Mouse (Mus musculus) intestine, embryonic 14.5 days (tissue): ENCODE measurements around the gene Ccdc6. TPM values are rescaled to one million over a fixed set of nuclear protein-coding genes. Genes with fewer than 3 reads are reported as not detected.

ENCODE experiments used
- ATAC-seq: fragments of 200-750 bp; cut with Nextera tagmentation; replicated peaks from 2 replicates; pipeline ENCODE4 v1.8.0; 2017; ENCODE audit warnings: low read depth, moderate number of reproducible peaks, moderate TSS enrichment, moderate library complexity; ENCODE audit not compliant: low FRiP score, low TSS enrichment
- DNase-seq: peaks from one replicate; pipeline ENCODE4 v3.0.0-alpha.2; 2018; ENCODE audit warnings: low spot score
- H3K27ac ChIP-seq: fragments of 300-500 bp; sonication (generic); 2 replicates; pipeline ENCODE4 v1.5.1; 2014; ENCODE audit warnings: low read depth, mild to moderate bottlenecking, control low read depth
- H3K27me3 ChIP-seq: fragments of 300-500 bp; sonication (generic); replicated peaks from 2 replicates; pipeline ENCODE4 v1.6.1; 2014; ENCODE audit warnings: low read length, control low read depth; ENCODE audit not compliant: control insufficient read depth, insufficient read depth
- H3K36me3 ChIP-seq: fragments of 300-500 bp; sonication (generic); 2 replicates; pipeline ENCODE4 v1.6.1; 2014; ENCODE audit warnings: low read length, control low read depth; ENCODE audit not compliant: control insufficient read depth, insufficient read depth
- H3K4me1 ChIP-seq: fragments of 300-500 bp; sonication (generic); replicated peaks from 2 replicates; pipeline ENCODE4 v1.6.1; 2014; ENCODE audit warnings: low read length, control low read depth, mixed read lengths; ENCODE audit not compliant: control insufficient read depth, insufficient read depth
- H3K4me2 ChIP-seq: fragments of 300-500 bp; sonication (generic); 2 replicates; pipeline ENCODE4 v1.6.1; 2014; ENCODE audit warnings: low read length
- H3K4me3 ChIP-seq: fragments of 300-500 bp; sonication (generic); 2 replicates; pipeline ENCODE4 v1.5.1; 2014; ENCODE audit warnings: low read depth, low read length, control low read depth, mixed read lengths
- H3K9ac ChIP-seq: fragments of 300-500 bp; sonication (generic); 2 replicates; pipeline ENCODE4 v1.6.1; 2014; ENCODE audit warnings: mild to moderate bottlenecking, low read length
- H3K9me3 ChIP-seq: fragments of 300-500 bp; sonication (generic); 2 replicates; pipeline ENCODE4 v1.6.1; 2016; ENCODE audit warnings: low read length, control low read depth; ENCODE audit not compliant: control insufficient read depth
- WGBS: fragments of 180-500 bp; shearing (Covaris S2); extraction: QIAGEN DNeasy Blood & Tissue Kit; methylation state at CpG from one replicate; pipeline ENCODE4 v1.1.7; 2014; 5-methylcytosine and 5-hydroxymethylcytosine counted together
- polyA plus RNA-seq: library from polyadenylated mRNA; unstranded; fragments of >200 nt; fragmentation: Nextera tagmentation; extraction: Ambion mirVana; gene quantifications from 2 replicates; pipeline ENCODE4 v1.2.1, GENCODE M21; 2014

The Ccdc6 gene
- polyA plus RNA-seq, 1 experiment from 2014 or later = 23.7 TPM

DNA sequence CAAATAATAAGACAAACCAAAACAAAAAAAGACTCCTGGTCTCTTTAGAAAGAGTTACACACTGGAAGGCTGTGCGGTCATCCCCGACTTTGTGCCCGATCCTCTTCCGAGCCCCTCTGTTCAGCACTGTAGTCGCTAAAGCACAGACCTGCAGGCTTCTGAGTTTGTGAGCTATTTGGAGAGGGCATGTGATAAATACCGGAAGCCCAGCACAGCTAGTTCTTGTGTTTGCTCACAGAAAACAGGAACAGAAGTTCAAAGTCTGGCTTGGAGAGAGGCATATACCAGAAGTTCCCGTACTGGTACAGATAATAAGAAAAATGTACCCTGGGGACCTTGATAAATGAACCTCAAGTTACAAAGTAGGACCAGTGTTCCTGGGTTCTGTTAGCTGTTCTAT is 98.4 kb downstream of the Ccdc6 start:
- no peak overlapping the region for H3K4me2 ChIP-seq

DNA sequence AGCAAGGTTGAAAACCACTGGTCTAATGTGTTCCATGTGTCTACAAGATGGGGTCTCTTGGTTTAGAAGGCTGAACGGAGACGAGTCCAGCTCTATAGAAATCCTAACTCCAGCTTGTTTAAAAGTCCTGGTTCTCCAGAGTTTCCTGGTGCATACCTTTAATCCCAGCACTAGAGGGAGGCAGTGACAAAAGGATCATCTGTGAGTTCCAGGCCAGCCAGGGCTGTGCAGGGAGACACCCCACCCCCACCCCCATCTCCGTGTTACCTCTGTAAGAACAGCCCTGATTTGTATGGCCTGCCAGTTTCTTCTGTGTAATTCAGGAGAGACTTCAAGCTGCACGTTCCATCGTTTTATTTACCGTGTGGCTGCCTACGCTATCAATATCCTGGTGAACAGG is 98.9 kb downstream of the Ccdc6 start:
- Histone ChIP-seq H3K9me3 (no peaks in the 10 kb centered on the region), H3K36me3 (peaks cover 15% of the 10 kb centered on the region), H3K4me1 (peaks cover 5% of the 10 kb centered on the region; the same call in 1 of the 2 replicates), H3K4me2 (no peak overlapping the region), H3K9ac (no peak overlapping the region), H3K27ac (no peak overlapping the region), H3K27me3 (no peaks in the 10 kb centered on the region), H3K4me3 (no peak overlapping the region)
- DNase-seq (no peak), ATAC-seq (0 out of 2 replicates have a peak, but pooled peaks have one; percentile 49)
- WGBS = 39% methylated on average over 7 of the region's 7 CpGs

More for the DNA sequence above, 98.4 kb downstream of the Ccdc6 start:
- Histone ChIP-seq H3K27me3 (no peaks in the 10 kb centered on the region), H3K27ac (no peak overlapping the region), H3K4me1 (peaks cover 5% of the 10 kb centered on the region; the same call in 1 of the 2 replicates), H3K9me3 (no peaks in the 10 kb centered on the region), H3K9ac (no peak overlapping the region), H3K36me3 (peaks cover 15% of the 10 kb centered on the region), H3K4me3 (no peak overlapping the region)
- ATAC-seq (no peak), DNase-seq (no peak)
- WGBS = 75% methylated on average over 7 of the region's 7 CpGs

DNA sequence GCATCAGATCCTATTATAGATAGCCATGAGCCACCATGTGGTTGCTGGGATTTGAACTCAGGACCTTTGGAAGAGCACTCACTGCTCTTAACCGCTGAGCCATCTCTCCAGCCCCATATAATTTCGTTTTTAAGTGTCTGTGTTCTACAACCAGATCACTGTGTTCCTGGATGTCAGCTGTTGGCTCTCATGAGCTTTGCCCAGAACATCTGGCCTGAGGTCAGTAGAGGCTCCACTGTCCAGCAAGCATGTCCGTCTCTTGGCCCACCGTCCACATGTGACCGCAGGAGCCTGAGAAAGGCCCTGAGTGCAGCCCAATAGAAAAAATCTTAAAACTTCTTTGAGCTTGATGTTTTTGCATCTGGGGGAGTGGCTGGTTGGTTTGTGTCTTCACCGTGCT is 99.7 kb downstream of the Ccdc6 start:
- Histone ChIP-seq H3K4me1 (peaks cover 5% of the 10 kb centered on the region; the same call in 1 of the 2 replicates), H3K4me3 (no peak overlapping the region), H3K27ac (no peak overlapping the region), H3K36me3 (peaks cover 13% of the 10 kb centered on the region), H3K9ac (no peak overlapping the region), H3K27me3 (no peaks in the 10 kb centered on the region), H3K9me3 (no peaks in the 10 kb centered on the region), H3K4me2 (no peak overlapping the region)
- 88% methylated on average over 6 of the region's 6 CpGs for WGBS
- no peak for DNase-seq
- no peak for ATAC-seq

DNA sequence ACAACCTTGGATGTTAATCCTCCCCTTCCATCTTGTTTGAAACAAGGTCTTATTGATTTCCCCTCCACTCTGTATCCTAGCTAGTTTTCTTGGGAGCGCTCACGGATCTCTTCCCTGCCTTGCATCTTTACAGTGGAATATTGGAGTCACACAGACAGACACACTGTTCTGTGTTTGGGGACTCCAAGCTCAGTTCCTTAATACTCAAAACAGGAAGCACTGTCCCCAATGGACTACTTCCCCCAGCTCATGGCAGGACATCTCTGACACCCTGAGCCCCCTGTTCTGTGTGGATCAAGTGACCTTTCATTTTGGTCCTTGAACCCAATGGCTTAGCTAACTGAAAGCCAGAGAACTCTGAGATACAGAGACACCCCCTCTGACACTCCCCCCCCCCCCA is 100.7 kb downstream of the Ccdc6 start:
- Histone ChIP-seq H3K27me3 (no peaks in the 10 kb centered on the region), H3K9me3 (no peaks in the 10 kb centered on the region), H3K27ac (no peak overlapping the region), H3K4me2 (no peak overlapping the region), H3K4me1 (peaks cover 5% of the 10 kb centered on the region; the same call in 1 of the 2 replicates), H3K36me3 (peaks cover 5% of the 10 kb centered on the region), H3K4me3 (no peak overlapping the region), H3K9ac (no peak overlapping the region)
- DNase-seq = no peak
- ATAC-seq = no peak
- 70% methylated on average over 2 of the region's 2 CpGs for WGBS

DNA sequence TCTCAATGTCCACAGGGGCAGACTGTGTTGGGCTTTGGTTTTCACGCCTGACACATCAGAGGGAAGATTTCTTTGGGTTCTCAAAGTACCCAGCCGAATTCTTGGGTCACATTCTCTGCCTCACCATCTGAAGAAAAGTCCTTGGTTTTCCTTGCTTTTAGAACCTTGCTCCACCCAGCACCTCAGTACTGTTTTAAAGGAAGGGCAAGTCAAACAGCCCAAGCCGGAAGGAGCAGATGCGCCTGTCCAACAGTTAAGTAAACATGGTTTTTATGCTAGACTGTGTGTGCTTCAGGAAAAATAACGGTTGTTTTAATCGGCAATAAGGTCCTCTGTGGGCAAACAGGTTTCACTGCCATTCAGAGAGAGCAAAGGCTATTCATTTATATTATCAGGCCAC is 101.1 kb downstream of the Ccdc6 start:
- Histone ChIP-seq H3K36me3 (0 out of 2 replicates have a peak, but pooled peaks cover 1% of the 10 kb centered on the region), H3K4me3 (no peak overlapping the region), H3K27ac (no peak overlapping the region), H3K4me2 (no peak overlapping the region), H3K9me3 (no peaks in the 10 kb centered on the region), H3K4me1 (peaks cover 5% of the 10 kb centered on the region; the same call in 1 of the 2 replicates), H3K27me3 (no peaks in the 10 kb centered on the region), H3K9ac (no peak overlapping the region)
- 46% methylated on average over 6 of the region's 6 CpGs for WGBS
- DNase-seq (no peak), ATAC-seq (no peak)

DNA sequence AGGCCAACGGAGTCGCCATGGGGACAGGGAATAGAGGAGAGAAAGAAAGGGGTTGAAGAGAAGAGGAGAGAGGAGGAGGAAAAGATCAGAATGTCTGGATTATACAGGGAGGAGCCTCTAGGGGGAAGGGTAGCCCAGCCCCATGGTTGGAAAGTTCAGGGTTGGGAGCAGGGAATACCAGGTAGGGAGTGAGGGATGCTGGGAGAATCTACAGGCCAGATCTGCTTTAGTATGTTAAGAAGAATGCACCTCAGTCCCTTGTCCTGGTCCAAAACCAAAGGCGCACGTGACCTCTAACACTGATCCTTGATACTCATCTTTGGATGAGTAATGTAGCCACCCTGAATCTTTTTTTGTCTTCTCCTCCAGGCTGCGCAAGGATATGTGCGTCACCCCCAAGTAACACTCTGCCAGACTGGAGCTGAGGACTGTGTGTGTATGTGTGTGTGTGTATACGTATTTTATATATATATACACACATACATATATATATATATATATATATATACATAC is 102.1 kb downstream of the Ccdc6 start:
- Histone ChIP-seq H3K36me3 (no peaks in the 10 kb centered on the region), H3K4me3 (no peak overlapping the region), H3K27me3 (no peaks in the 10 kb centered on the region), H3K9ac (no peak overlapping the region), H3K27ac (no peak overlapping the region), H3K9me3 (no peaks in the 10 kb centered on the region), H3K4me1 (peaks cover 5% of the 10 kb centered on the region; the same call in 1 of the 2 replicates), H3K4me2 (no peak overlapping the region)
- no peak for ATAC-seq
- 94% methylated on average over 7 of the region's 7 CpGs for WGBS
- DNase-seq = no peak

DNA sequence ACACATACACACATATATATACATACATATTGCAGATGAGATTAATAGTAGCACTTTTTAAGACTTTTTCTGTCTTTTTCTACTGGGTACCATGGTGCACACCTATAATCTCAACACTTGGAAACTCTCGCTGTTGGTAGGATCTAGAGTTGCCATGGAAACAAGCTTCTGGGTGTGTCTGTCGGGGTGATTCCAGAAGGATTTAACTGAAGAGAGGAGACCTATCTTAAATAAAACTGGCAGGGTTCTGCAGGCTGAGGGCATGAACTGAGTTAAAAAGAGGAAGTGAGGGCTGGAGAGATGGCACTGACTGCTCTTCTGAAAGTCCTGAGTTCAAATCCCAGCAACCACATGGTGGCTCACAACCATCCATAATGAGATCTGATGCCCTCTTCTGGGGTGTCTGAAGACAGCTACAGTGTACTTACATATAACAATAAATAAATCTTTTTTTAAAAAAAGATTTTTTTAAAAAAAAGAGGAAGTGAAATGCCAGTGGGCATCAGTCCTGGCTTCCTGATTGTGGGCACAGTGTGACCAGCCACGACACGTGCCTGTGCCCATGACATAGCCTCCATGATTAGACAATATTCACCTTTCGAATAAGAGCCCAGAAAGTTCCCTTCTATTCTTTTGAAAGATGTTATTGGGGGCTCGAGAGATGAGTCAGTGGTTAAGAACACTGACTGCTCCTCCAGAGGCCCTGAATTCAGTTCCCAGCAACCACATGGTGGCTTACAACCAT is 102.7 kb downstream of the Ccdc6 start:
- H3K9ac ChIP-seq = no peak overlapping the region
- DNase-seq (no peak), ATAC-seq (no peak)
- H3K9me3 ChIP-seq = no peaks in the 10 kb centered on the region
- no peak overlapping the region for H3K4me3 ChIP-seq
- no peak overlapping the region for H3K4me2 ChIP-seq
- 84% methylated on average over 6 of the region's 6 CpGs for WGBS
- H3K4me1 ChIP-seq = peaks cover 9% of the 10 kb centered on the region; the same call in 1 of the 2 replicates
- no peaks in the 10 kb centered on the region for H3K27me3 ChIP-seq
- no peak overlapping the region for H3K27ac ChIP-seq
- no peaks in the 10 kb centered on the region for H3K36me3 ChIP-seq

DNA sequence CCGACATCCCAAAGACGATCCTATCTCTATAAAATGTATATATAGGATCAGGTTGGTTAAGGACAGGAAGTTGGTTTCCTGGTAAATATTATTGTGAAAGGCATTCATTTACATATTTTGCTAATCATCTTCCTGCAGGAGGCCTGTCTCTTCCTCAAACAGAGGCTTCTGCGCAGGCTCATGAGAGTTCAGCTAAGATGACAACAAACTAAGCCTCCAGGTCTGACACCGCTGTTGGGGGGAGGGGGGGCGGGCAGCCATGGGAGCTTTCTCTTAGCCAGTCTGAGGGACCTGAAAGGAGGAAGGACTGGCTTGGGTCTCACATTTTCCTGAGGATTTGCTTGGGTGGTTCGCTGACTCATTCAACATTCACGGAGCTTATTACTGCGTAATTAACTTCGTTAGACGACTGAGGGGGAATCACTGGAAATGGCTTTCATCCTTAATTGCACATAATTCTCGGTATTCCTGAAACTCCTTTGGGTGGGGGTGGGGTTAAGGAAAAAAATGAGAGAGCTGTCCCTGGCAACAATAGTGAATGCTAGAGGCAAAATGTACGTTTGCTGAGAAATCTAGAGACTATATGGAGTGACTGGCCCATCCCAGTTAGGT is 104.1 kb downstream of the Ccdc6 start:
- H3K36me3 ChIP-seq = no peaks in the 10 kb centered on the region
- no peaks in the 10 kb centered on the region for H3K9me3 ChIP-seq
- no peaks in the 10 kb centered on the region for H3K27me3 ChIP-seq
- no peak for ATAC-seq
- no peak overlapping the region for H3K27ac ChIP-seq
- WGBS = 66% methylated on average over 12 of the region's 12 CpGs
- H3K4me1 ChIP-seq = peaks cover 12% of the 10 kb centered on the region
- H3K4me2 ChIP-seq = no peak overlapping the region
- no peak overlapping the region for H3K4me3 ChIP-seq
- no peak for DNase-seq
- H3K9ac ChIP-seq = no peak overlapping the region
